Mouse (Mus musculus): ENCODE results near the gene Acot11.

DNA sequence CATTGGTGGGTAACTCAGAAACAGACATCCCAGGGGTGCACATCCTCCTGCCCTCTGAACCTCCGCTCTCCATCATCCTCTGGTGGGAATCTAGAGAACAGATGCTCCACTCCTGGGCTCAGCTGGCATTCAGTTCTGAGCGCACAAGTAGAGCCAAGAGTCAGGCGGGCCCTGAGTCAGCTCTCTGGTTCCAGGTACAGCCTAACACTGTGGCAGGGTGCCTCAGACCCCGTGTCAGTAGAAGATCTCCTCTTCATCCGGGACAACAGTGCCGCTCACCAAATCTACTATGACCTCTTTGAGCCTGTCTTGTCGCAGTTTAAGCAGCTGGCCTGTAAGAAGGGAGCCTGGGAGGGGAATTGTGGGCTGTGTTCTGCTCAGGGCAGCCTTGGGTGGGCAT is 58.9 kb downstream of the Acot11 start:
- TF ChIP-seq USF1 (IDR thresholded peaks at IDR 0.05; ENCODE audit: low read depth, low read length), result no peak
- TF ChIP-seq CTCF (conservative IDR thresholded peaks at IDR 0.05 in 1 of 2, IDR thresholded peaks at IDR 0.05 in 1 of 2; ENCODE audit: low read depth in 2 of 2, low read length in 2 of 2), result no peak
- TF ChIP-seq KAT2A (IDR thresholded peaks at IDR 0.05; ENCODE audit: insufficient replicate concordance, low read length), result no peak
- no peak for TF ChIP-seq RCOR1 (conservative IDR thresholded peaks at IDR 0.05; ENCODE audit: low read depth, low read length)
- no peak for TF ChIP-seq MAX (IDR thresholded peaks at IDR 0.05; ENCODE audit: low read length)
- no peak for TF ChIP-seq POLR2A (IDR thresholded peaks at IDR 0.05; ENCODE audit: low read depth, low read length)
- TF ChIP-seq MAZ (IDR thresholded peaks at IDR 0.05; ENCODE audit: low read depth, low read length), result no peak
- TF ChIP-seq TCF12 (IDR thresholded peaks at IDR 0.05; ENCODE audit: low read depth, low read length), result no peak
- no peak for TF ChIP-seq EP300 (IDR thresholded peaks at IDR 0.05; ENCODE audit: low read length)
- no peak for TF ChIP-seq POLR2AphosphoS2 (IDR thresholded peaks at IDR 0.05; ENCODE audit: low read depth, low read length)
- TF ChIP-seq ELF1 (IDR thresholded peaks at IDR 0.05; ENCODE audit: low read depth, low read length), result no peak

Measured in CH12.LX (cell line).